Mouse (Mus musculus) forebrain, postnatal 0 days (tissue): ENCODE measurements around the gene Nrxn3. TPM values are rescaled to one million over a fixed set of nuclear protein-coding genes. Genes with fewer than 3 reads are reported as not detected.
A peak's percentile ranks its signal among the peaks of the same experiment; 100 is the strongest.

Experiments
- ATAC-seq: fragments of 200-750 bp; cut with Nextera tagmentation; 2 replicates; pipeline ENCODE4 v1.8.0; 2017; ENCODE audit warnings: mild to moderate bottlenecking, moderate library complexity
- DNase-seq: peaks from one replicate; pipeline ENCODE4 v3.0.0-alpha.2; 2015
- H3K27ac ChIP-seq: fragments of 300-500 bp; sonication (generic); 2 replicates; pipeline ENCODE4 v1.5.1; 2014; ENCODE audit warnings: low read depth, mild to moderate bottlenecking, antibody characterized with exemption, low read length, moderate library complexity, mixed read lengths
- H3K27me3 ChIP-seq: fragments of 300-500 bp; sonication (generic); 2 replicates; pipeline ENCODE4 v1.6.1; 2014; ENCODE audit warnings: mild to moderate bottlenecking, low read length, mixed read lengths; ENCODE audit not compliant: insufficient read depth
- H3K36me3 ChIP-seq: fragments of 300-500 bp; sonication (generic); 2 replicates; pipeline ENCODE4 v1.6.1; 2014; ENCODE audit warnings: mild to moderate bottlenecking, moderate library complexity; ENCODE audit not compliant: insufficient read depth
- H3K4me1 ChIP-seq: fragments of 300-500 bp; sonication (generic); 2 replicates; pipeline ENCODE4 v1.6.1; 2014; ENCODE audit warnings: antibody characterized with exemption; ENCODE audit not compliant: insufficient read depth
- H3K4me2 ChIP-seq: fragments of 300-500 bp; sonication (generic); 2 replicates; pipeline ENCODE4 v1.6.1; 2014; ENCODE audit warnings: low read depth, mild to moderate bottlenecking, moderate library complexity
- H3K4me3 ChIP-seq: fragments of 300-500 bp; sonication (generic); 2 replicates; pipeline ENCODE4 v1.5.1; 2014; ENCODE audit warnings: low read depth, low read length, mixed read lengths
- H3K9ac ChIP-seq: fragments of 300-500 bp; sonication (generic); 2 replicates; pipeline ENCODE4 v1.6.1; 2014; ENCODE audit warnings: mild to moderate bottlenecking
- H3K9me3 ChIP-seq: fragments of 300-500 bp; sonication (generic); 2 replicates; pipeline ENCODE4 v1.6.1; 2016; ENCODE audit warnings: low read length
- CTCF ChIP-seq: sonication (generic); IDR thresholded peaks from 2 replicates; pipeline ENCODE4 v1.5.1; 2016; ENCODE audit warnings: antibody characterized with exemption, control low read depth, low read depth
- WGBS: fragments of 180-500 bp; shearing (Covaris S2); extraction: QIAGEN DNeasy Blood & Tissue Kit; methylation state at CpG from one replicate; pipeline ENCODE4 v1.1.7; 2014; 5-methylcytosine and 5-hydroxymethylcytosine counted together
- polyA plus RNA-seq: library from polyadenylated mRNA; unstranded; fragments of >200 nt; fragmentation: Nextera tagmentation; extraction: Ambion mirVana; gene quantifications from 2 replicates; pipeline ENCODE4 v1.2.1, GENCODE M21; 2015
- total RNA-seq: library from RNA; depleted of rRNA; stranded (reverse); fragments of >200 nt; gene quantifications from 2 replicates; pipeline ENCODE4 v1.2.3, GENCODE M21; 2014; rRNA removed

Nrxn3 gene
- total RNA-seq, result 60.1 and 94.6 TPM in 2 replicates
- 32.7 and 59.9 TPM in 2 replicates for polyA plus RNA-seq

GRCm38 (mm10) chr12:88722691-88723070 is at the start of gene Nrxn3:
Gene Nrxn3, plus strand, starts transcription at chr12:88722876.
- Histone ChIP-seq H3K4me2 (peak within 1 kb of the TSS; percentile 46), H3K27ac (no peak within 1 kb of the TSS)

GRCm38 (mm10) chr12:88704159-88704846 is 18.4 kb upstream of the Nrxn3 start:
- Histone ChIP-seq H3K4me1 (no peaks in the 10 kb centered on the region), H3K27me3 (no peaks in the 10 kb centered on the region), H3K4me2 (no peak overlapping the region), H3K27ac (no peak overlapping the region), H3K9ac (no peak overlapping the region), H3K9me3 (no peaks in the 10 kb centered on the region), H3K36me3 (no peaks in the 10 kb centered on the region), H3K4me3 (no peak overlapping the region)
- DNase-seq (no peak), ATAC-seq (no peak)
- no peak for TF ChIP-seq CTCF
- WGBS, result 35% methylated on average over 10 of the region's 10 CpGs

More at GRCm38 (mm10) chr12:88722691-88723070, at the start of gene Nrxn3:
- DNase-seq (peak; percentile 86), ATAC-seq (peak; percentile 97)
- WGBS, result 0% methylated on average over 9 of the region's 9 CpGs
- Histone ChIP-seq H3K27me3 (no peaks in the 10 kb centered on the region), H3K9ac (peak within 1 kb of the TSS; percentile 56), H3K36me3 (no peaks in the 10 kb centered on the region), H3K4me3 (peak within 1 kb of the TSS; percentile 50), H3K9me3 (no peaks in the 10 kb centered on the region), H3K4me1 (no peaks in the 10 kb centered on the region)
- TF ChIP-seq CTCF, result no peak

GRCm38 (mm10) chr12:88705959-88706358 is 16.7 kb upstream of the Nrxn3 start:
- H3K9me3 ChIP-seq, result no peaks in the 10 kb centered on the region
- no peak overlapping the region for H3K27ac ChIP-seq
- no peak for TF ChIP-seq CTCF
- H3K9ac ChIP-seq, result no peak overlapping the region
- no peaks in the 10 kb centered on the region for H3K27me3 ChIP-seq
- H3K4me1 ChIP-seq, result no peaks in the 10 kb centered on the region
- ATAC-seq (no peak), DNase-seq (no peak)
- no peaks in the 10 kb centered on the region for H3K36me3 ChIP-seq
- no peak overlapping the region for H3K4me2 ChIP-seq
- 80% methylated on average over 3 of the region's 3 CpGs for WGBS
- H3K4me3 ChIP-seq, result no peak overlapping the region

GRCm38 (mm10) chr12:88707786-88708185 is 14.9 kb upstream of the Nrxn3 start:
- Histone ChIP-seq H3K9ac (no peak overlapping the region), H3K4me3 (no peak overlapping the region), H3K27ac (no peak overlapping the region), H3K4me2 (no peak overlapping the region), H3K36me3 (no peaks in the 10 kb centered on the region), H3K9me3 (no peaks in the 10 kb centered on the region), H3K4me1 (no peaks in the 10 kb centered on the region), H3K27me3 (no peaks in the 10 kb centered on the region)
- 90% methylated on average over 3 of the region's 3 CpGs for WGBS
- no peak for TF ChIP-seq CTCF
- ATAC-seq (no peak), DNase-seq (no peak)

- DNase-seq (peak; percentile 59), ATAC-seq (peak; percentile 86)
- no peak overlapping the region for H3K27ac ChIP-seq
- no peak overlapping the region for H3K4me2 ChIP-seq
- H3K4me3 ChIP-seq, result no peak overlapping the region
- 9% methylated on average over 11 of the region's 11 CpGs for WGBS
- no peaks in the 10 kb centered on the region for H3K36me3 ChIP-seq
- H3K4me1 ChIP-seq, result no peaks in the 10 kb centered on the region
- peak; percentile 62 for TF ChIP-seq CTCF
- H3K9ac ChIP-seq, result no peak overlapping the region
- H3K9me3 ChIP-seq, result no peaks in the 10 kb centered on the region
- H3K27me3 ChIP-seq, result no peaks in the 10 kb centered on the region
These were observed 13.5 kb upstream of the Nrxn3 start for GRCm38 (mm10) chr12:88709223-88709622.

- ATAC-seq (no peak), DNase-seq (no peak)
- WGBS, result 75% methylated on average over 4 of the region's 4 CpGs
- H3K27me3 ChIP-seq, result no peaks in the 10 kb centered on the region
- H3K4me2 ChIP-seq, result no peak overlapping the region
- TF ChIP-seq CTCF, result no peak
- H3K36me3 ChIP-seq, result no peaks in the 10 kb centered on the region
- no peaks in the 10 kb centered on the region for H3K4me1 ChIP-seq
- no peaks in the 10 kb centered on the region for H3K9me3 ChIP-seq
- H3K27ac ChIP-seq, result no peak overlapping the region
- no peak overlapping the region for H3K9ac ChIP-seq
- H3K4me3 ChIP-seq, result no peak overlapping the region
These were observed 9.2 kb upstream of the Nrxn3 start for GRCm38 (mm10) chr12:88713456-88713855.

GRCm38 (mm10) chr12:88722031-88722690 is 515 bp upstream of the Nrxn3 start:
- Histone ChIP-seq H3K4me3 (peak overlapping the region; percentile 50), H3K9me3 (no peaks in the 10 kb centered on the region), H3K9ac (peak overlapping the region; percentile 56; the same call in 1 of the 2 replicates), H3K27ac (no peak overlapping the region), H3K36me3 (no peaks in the 10 kb centered on the region), H3K27me3 (no peaks in the 10 kb centered on the region), H3K4me2 (peak overlapping the region; percentile 46), H3K4me1 (no peaks in the 10 kb centered on the region)
- no peak for TF ChIP-seq CTCF
- WGBS, result 42% methylated on average over 3 of the region's 3 CpGs
- DNase-seq (no peak), ATAC-seq (no peak)
